Mouse (Mus musculus) layer of hippocampus, postnatal 25 days (tissue): ENCODE measurements around the gene Rnf19b. TPM values are rescaled to one million over a fixed set of nuclear protein-coding genes. Genes with fewer than 3 reads are reported as not detected.

ENCODE experiments used
- DNase-seq, 2 experiments: peaks; one replicate each; pipeline ENCODE4 v3.0.0; 2022; ENCODE audit warnings: mixed read lengths in 2 of 2, low spot score in 1 of 2; ENCODE audit errors: extremely low spot score in 1 of 2
- total RNA-seq, 2 experiments: library from RNA; stranded (reverse); gene quantifications; 2 replicates each; pipeline ENCODE4 v1.2.3; 2021

Rnf19b gene
- 10 to 100 TPM; 48.1 to 49.7 TPM for total RNA-seq

DNA sequence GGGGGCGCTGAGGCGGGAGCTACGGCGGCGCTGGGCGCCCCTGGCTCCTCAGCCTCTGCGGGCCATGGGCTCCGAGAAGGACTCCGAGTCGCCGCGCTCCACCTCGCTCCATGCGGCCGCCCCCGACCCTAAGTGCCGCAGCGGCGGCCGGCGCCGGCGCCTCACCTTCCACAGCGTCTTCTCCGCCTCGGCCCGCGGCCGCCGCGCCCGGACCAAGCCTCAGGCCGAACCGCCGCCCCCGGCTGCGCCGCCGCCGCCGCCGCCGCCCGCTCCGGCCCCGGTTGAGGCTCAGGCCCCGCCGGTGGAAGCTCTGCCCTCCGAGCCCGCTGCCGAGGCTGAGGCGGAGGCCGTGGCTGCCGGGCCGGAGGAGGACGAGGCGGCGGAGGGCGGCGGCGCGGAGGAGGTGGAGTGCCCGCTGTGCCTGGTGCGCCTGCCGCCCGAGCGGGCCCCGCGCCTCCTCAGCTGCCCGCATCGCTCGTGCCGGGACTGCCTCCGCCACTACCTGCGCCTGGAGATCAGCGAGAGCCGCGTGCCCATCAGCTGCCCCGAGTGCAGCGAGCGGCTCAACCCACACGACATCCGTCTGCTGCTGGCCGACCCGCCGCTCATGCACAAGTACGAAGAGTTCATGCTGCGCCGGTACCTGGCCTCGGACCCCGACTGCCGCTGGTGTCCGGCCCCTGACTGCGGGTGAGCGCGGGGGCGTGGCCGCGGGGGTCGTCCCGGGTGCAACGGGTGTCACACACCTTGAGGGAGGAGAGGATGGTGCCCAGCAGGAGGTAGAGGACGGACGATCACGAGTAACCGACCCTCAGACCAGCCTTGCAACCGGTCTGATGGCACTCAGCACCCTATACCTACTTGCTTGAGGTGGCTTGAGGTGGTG, at the start of gene Rnf19b:
TSS of gene Rnf19b (plus strand) at position 65 of the 886 bp plus-strand sequence.
- peak; percentile 34 for DNase-seq

DNA sequence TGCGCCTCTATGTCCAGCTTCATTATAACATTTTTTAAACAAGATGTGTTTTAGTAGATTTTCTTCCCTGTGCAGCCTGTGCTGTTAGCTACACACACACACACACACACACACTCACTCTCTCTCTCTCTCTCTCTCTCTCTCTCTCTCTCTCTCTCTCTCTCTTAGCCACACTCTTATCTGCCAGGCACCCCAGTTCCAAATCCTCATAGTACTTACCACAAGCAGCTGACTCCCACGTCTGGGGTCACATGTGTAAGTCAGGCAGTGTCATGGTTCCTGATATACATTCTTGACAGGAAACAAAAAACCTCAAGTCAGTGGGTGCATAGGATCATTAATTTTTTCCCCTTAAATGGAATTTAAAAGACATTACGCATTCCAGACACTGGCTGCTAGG, 49.4 kb upstream of the Rnf19b start:
- DNase-seq: no peak

DNA sequence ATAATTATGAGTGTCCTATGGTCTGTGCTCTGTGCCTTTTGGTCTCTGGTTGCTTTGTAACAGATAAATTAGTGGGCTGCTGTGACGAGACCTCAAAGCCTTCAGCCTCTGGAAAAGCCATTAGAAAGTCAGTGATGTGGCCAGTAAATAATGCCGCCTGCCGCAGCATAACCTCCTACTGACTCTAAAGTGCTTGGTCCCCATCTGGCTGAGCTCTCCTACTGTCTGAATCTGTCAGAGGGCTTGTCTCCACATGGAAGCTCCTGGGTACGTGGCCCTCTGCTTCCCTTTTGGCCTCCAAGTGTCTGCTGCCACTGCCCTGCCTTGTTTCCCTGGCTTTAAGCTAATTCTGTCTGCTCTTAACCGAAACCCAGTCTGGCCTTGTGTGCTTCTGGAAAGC, 48.5 kb upstream of the Rnf19b start:
- no peak for DNase-seq

DNA sequence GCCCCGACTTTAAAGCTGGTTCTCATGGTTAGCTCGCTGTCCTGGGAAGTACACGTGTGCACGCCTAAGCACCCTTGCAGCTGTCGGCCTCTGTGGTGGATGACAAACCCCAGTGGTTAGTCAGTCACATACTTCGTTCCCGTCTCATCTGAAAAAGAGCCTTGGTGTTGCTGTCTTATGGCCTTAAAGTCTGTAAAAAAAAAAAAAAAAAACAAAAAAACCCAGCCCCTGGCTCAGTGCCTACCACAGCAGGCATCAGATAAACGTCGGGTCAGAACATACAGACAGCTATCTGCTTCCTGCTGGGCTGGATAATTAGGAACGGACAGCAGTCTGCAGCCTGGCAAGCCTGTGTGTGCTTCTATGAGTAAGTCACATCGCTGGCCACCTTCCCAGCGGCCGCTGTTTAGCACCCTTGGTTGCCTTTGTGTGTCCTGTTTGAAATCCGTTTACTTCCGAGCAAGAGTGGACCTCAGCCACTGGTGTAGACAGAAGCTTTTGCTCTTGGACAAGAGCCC, 46.4 kb upstream of the Rnf19b start:
- no peak for DNase-seq

DNA sequence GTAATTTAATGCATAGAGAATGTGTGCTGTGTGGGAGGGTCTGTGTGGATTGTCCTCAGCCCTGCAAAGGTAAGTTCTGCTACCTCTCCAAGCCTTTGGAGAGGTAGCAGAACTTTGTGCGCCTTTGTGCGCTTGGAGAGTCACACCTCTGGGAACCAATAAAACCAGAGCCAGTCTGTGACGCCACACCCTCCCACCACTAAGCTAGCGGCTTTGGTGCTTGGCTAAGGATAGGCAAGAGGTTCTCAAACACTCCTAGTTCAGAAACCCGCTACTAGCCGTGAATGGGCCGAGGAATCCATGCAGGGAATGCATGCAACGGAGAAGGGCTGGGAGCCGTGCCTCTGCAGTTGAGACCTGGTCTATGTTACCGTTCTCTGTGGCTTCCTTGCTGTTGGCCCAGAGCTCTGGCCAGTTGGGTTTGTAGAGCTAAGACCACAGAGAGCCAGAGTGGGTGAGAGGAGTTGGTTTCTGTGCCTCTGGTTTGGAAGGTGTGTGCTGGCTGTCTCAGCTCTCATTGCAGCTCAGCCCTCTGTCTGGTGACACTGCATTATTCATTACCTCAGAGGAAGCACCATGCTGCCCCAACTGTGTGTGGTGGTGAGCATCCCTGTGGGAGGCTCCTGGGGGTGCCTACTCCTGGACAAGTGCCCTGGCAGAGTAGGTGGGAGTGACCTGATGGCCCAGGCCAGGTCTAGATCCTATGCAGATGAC, 44.8 kb upstream of the Rnf19b start:
- DNase-seq: no peak

DNA sequence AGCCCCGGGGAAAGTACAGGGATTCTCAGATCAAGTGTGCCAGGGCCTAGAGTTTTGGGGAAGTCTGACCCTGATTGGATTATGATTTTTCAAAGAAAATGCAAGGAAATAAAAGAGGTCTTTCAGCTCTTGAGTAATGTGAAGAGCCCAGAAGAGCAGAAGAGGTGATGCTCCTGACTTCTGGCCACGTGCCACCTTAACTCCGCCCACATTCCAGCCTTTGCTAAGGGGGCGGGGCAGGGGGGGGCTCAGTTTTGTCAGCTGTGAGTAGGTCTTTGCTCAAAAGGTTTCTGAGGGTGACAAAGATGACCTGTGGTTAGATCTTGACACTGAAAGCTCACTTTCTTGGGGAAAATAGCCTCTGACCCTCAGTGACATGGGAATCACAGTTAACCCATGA, 41.7 kb upstream of the Rnf19b start:
- DNase-seq: no peak

DNA sequence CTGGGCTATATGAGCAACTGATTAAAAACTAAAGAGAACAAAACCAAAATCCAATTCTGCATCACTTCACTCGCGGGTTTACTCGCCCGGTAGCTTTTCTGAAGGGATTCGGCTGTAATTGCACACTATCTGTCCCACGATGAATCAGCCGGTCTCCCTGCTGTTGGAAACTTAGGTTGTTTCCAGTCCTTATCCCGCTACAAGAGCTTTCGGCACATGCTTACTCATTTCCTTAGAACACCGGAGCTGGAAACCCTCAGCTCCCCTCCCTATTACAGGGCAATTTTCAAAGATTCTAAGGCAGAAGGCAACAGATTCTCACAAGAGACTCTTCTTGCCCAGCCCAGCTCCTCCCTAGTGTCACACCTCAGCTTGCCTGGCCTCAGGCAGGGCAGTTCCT, 40.9 kb upstream of the Rnf19b start:
- no peak for DNase-seq

DNA sequence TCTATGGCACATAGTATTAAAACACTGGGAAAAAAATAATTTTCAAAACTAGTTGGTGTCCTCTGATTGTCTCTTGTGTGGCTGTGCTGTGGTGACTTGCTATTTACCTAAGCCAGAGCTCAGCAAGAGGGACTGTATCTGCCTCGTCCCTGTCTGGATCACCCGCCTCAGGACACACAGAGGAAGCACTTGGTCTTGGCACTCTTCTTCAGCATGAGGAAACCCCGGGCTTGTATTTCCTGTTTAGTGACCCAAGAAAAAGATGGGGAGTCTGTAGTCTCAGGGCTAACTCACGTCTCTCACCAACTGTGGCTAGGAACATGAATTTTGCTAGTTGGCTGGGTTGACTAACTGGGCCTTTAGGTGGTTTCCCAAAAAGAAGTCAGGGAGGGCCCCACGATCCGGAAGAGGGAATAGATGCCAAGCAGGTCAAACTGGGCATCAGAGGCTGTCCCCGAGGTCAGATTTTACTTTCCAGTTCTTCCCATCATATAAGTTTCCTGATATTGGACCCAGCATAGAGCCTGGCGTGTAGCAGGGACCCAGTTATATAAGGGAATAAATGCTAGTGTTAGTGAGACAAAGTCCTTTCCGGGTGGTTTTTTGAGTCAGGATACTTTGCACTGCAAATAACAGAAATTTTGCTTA, 39.2 kb upstream of the Rnf19b start:
- no peak for DNase-seq

DNA sequence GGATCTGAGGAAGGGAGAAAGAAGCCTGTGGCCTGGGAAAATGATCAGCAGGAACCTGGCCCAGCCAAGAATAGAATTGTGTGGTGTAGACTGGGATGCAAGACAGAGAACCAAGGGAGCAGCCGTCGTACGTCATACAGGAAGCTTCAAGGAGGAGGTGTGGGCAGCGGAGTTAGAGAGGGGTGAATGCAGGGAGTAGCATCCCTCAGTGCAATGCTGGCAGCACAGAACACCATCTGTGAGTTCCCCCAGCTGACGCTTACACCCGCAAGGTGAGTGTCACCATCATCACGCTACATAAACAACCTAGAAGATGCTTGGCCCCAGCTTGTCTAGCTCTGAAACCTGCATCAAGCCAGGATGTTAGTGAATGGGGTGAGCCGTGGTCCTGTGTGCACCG, 38.3 kb upstream of the Rnf19b start:
- DNase-seq: no peak

DNA sequence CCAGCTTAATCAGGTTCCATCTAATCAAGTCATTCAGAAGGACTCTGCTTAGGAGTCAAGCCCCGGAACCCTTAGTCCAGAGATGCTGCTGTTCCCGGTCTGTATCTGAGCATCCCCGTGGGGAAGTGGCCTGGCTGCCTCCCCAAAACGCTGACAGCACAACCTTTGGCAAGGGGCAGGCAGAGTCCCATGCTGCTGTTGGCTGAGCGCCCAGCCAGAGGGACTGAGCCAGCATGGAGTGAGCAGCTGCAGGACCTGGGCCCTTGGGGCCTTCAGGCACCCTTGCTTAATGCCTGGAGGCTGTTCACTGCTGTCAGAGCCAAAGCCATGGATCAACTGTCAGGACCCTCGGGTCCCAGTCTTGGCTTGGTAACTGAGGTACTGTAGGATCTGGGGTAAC, 37.6 kb upstream of the Rnf19b start:
- peak; percentile 43 to 57 for DNase-seq

DNA sequence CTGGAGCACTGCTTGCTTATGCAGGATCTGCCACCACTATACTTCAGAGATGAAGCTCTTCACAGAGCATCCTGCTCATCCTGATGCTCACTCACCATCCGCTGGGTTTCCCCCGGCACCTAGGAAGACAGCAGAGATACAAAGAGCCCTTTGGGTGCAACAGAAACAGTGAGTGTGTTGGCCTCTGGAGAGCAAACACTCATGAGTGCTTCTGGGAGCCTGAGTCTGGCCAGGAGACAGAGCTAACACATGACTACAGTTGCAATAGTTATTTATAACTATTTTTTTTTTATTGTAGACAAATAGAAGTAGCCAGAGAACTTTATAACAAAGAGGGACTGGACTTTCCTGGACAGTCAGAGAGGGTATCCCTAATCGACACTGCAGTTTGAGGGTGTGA, 36.6 kb upstream of the Rnf19b start:
- DNase-seq: no peak

DNA sequence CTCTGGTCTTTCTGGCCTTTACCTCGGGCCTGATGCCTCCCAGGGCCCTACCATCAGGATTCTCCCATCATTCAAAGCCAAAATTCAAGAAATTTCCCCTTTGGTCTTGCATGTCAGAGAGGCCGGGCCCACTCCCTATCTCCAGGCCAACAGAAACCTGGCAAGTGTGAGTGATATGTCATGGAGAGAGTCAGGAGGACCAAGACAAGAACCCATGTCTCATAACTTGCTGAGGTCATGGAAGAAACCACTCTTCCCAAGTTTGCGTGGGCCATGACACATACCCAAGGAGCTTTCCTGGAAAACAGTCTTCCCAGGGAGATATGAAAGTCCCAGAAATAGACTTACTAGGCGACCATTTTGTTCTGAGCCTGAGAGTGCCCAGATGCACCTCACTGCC, 36.2 kb upstream of the Rnf19b start:
- DNase-seq: no peak

DNA sequence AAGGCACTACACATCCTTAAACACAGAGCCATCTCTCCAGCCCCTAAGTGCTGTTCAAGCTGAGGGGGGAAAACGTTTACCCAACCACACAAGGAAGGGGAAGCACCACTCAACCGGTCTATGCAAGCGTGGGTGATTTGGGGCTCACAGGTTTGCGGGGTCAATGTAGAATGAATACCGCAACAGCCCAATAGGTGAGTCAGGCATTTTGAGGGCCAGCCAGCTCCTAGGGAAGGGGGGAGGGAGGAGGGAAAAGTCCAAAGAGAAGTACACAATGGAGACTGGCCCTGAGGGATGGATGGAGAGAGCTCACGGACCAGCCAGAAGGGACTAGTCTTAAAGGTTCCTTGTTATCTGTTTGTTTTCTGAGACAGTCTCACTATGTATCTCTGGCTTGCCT, 34.2 kb upstream of the Rnf19b start:
- DNase-seq: no peak

DNA sequence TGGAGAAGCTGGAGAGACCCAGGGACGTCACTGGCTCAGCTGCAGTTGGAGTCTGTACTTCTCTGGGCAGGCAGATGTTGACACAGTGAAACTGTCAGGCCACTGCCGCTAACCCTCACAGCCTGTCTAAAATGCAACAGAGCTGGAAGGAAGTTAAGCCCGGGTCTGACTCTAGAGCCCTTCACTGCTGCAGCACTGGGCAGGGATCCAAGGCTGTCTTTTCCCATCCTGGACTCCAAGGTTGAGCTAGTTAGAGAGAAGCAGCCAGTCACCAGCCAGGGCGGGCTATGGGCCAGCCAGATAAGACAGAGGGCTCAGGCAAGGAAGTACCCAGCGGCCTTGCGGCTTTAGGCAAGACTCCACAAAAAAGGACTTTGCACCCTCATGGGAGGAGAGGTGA, 33.3 kb upstream of the Rnf19b start:
- DNase-seq: no peak

DNA sequence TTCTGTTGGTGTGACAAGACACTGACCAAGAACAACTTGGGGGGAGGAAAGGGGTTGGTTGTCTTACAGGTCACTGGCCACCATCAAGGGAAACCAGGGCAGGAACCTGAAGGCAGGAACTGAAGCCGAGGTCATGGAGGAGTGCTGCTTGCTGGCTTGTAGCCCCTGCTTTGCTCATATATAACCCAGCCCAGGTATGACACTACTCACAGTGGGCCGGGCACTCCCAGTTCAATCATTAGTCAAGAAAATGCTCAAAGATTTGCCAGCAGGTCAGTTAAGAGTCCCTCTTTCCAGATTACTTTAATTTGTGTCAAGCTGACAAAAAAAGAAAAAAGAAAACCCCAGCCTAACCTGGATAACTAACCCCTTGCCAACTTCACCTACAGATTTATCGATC, 32.4 kb upstream of the Rnf19b start:
- DNase-seq: no peak

DNA sequence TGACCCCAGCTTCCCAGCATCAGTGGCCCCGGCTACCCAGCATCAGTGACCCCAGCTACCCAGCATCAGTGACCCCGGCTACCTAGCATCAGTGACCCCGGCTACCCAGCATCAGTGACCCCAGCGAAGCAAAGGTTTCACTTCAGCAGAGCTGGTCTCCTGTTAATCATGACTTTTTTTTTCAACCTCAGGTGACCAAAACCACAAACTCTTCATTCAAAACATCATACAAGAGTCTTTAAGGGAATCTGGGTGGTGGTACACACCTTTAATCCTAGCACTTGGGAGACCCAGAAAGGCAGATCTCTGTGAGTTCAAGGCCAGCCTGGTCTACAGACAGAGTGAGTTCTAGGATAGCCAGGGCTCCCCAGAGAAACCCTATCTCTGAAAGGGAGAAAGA, 27.3 kb upstream of the Rnf19b start:
- DNase-seq: no peak

DNA sequence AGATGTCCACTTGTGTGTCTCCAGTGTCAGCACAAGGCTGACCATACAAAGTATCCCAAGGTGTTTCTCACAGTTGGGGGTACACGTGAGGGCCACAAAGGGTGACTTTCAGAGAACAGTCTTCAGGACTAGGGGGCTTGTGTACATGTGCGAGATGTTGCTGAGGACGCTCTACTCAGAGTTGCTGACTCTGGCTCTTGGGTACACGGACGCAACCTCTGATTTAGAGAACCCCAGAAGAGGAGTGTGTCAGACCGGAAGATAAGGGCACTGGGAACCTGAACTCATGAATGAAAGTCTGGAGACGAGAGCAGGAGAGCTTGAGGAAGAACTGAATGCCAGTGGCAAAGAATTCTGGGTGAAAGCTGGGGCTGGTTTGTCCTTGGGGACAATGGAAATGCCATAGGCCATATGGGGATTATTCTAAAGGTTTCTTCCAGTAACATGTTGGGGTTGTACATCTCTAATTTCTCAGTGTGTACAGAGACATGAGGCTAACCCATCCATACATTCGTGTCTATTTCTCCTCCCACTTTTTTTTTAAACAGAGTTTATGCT, 26.6 kb upstream of the Rnf19b start:
- DNase-seq: no peak

DNA sequence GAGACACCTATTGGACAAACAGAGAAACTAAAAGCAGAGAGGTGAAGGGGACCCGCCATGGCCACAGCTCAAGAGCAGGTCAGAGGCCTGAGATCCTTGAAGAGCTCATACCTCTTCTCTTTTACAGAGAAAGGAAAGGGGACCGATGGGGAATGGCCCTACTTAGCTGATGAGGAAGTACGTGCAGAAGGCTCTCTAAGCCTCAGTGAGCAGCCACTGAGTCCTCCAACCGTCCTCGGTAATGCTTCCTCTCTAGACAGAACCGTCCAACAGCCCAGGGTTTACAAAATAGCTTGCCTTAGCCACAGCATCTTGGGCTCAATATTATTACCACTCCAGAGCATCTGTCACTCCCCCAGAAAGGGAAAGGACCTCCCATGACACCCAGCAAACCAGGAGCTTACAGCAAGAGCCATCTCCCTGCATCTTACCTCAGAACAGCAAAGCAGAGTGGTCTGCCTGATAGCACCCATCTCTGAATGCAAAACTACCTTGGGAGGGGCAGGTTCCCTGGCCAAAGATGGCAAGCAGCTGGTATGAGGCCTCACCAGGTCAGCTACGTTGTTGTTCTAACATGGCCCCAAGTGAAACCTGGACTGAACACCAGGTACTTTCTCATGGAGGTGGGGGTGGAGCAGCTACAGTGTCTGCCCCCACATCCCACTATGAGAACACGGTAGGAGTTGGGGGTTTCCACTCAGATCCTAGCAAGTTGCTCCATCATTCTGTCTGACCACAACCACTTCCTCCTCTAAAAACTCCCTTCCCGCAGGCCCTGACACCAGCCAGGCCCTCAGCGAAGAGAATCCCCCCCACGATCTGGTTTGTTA, 25.7 kb upstream of the Rnf19b start:
- DNase-seq: no peak

DNA sequence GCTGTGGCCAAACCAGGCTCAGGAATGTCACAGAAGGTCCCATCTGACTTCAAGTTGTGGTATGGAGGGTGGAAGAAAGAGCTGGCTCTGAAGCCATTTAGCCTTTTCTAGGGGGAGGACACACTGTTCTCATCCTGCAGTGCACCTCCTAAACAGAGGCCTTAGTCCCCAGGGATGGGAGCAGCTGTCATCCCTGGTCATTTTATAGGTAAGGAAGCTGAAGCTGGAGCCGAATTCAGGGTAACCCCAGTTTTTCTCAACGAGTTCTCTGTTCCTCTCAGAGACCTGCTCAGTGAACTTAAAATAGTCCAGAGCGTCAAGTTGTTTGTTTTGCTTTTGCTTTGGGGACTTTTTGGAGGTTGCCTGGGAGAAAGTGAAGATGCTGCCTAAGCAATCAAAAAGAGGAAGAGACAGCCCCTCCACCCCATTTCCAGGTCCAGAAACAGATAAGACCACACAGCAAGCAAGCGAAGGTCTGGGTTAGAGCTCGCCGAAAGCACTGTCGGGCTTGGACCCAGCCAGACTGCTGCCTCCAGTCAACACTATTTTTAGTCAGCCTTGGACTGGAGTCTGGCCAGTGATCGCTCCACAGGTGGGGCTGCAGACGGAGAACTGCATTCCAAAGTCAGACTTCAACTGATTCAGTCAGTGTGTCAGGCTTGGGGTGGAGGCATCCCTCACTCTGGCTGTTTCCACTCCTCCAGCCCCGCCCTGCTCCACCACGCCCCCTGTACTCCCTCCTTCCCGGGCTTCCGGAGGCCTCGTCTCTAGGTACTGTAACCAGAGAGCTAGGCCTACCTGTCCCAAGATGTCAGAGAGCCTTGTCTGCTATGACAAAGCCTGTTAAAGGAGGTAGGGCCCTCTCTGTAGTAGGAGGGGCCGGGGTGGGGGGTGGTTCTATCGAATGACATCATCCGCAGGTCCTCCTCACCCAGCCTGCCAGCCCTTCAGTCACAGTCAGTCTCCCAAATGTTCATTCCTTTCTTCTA, 24.8 kb upstream of the Rnf19b start:
- no peak for DNase-seq
